Mouse (Mus musculus): ENCODE results near the gene Vegfb. TPM values are rescaled to one million over a fixed set of nuclear protein-coding genes. Genes with fewer than 3 reads are reported as not detected.
"Not testable (repeated sequence)": the region's sequence is repeated elsewhere in the genome, so short reads cannot be mapped to it uniquely, and the experiment has no call there.

Vegfb gene
- total RNA-seq, 2 experiments from 2014 or later = 284 to 285 TPM

GRCm38 (mm10) chr19:6993011-6993770 is 5.7 kb upstream of the Vegfb start:
- intact Hi-C loops (cut with DNase I) = no loop called here
- DNase-seq = peak in 1 of 2 experiments; percentile 2

- DNase-seq = peak; percentile 97 to 98
- intact Hi-C loops (cut with DNase I) = no loop called here
Observed at GRCm38 (mm10) chr19:6992011-6992858, 4.8 kb upstream of the Vegfb start, which contains the start of gene Dnajc4. Gene Dnajc4, minus strand, starts transcription at chr19:6992572.

GRCm38 (mm10) chr19:6991166-6991565 is 3.7 kb upstream of the Vegfb start:
- DNase-seq = peak in 1 of 2 experiments; percentile 3
- intact Hi-C loops (cut with DNase I) = not testable (repeated sequence)

- intact Hi-C loops (cut with DNase I) = no loop called here
- DNase-seq = no peak
Observed at GRCm38 (mm10) chr19:6990712-6991111, 3.3 kb upstream of the Vegfb start.

GRCm38 (mm10) chr19:6989251-6989650 is 1.8 kb upstream of the Vegfb start:
- intact Hi-C loops (cut with DNase I) = no loop called here
- no peak for DNase-seq

- intact Hi-C loops (cut with DNase I) = no loop called here
- no peak for DNase-seq
Observed at GRCm38 (mm10) chr19:6987904-6988285, 444 bp upstream of the Vegfb start.

DNA sequence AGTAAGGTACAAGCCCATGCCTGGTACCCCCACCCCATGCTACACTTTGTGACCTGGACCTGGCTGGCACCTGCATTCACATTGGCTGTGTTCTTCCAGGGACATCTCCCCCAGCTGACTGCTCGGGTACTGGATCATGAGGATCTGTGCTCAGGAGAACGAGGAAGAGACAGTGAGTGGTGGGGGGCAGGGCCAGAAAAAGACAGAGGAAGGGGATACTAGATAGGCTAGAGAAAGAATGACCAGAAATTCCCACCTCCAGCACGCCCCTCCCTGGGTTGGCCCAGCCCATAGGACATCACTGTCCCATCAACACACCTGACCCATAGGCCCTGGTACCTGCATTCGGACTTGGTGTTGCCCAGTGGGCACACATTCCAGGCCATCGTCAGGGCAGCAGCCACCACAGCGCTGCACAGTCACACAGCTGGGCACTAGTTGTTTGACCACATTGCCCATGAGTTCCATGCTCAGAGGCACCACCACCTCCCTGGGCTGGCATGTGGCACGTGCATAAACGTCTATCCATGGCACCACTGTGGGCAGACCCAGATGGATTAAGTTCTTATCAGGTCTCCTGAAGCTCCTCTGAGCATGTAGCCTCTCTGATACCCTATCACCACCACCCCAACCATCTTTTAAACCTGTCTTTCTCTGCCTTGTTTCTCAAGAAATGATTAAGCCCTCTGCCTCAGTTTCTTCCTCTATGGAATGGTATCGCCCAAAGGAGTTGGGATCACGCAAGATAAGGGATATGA is 1.3 kb downstream of the Vegfb start:
- intact Hi-C loops (cut with DNase I) = no loop called here
- no peak for DNase-seq

- DNase-seq = no peak
- intact Hi-C loops (cut with DNase I) = no loop called here
Observed at GRCm38 (mm10) chr19:6985300-6985699, 2.2 kb downstream of the Vegfb start.

- intact Hi-C loops (cut with DNase I) = no loop called here
- DNase-seq = no peak
Observed at GRCm38 (mm10) chr19:6983621-6984020, 3.8 kb downstream of the Vegfb start.

DNA sequence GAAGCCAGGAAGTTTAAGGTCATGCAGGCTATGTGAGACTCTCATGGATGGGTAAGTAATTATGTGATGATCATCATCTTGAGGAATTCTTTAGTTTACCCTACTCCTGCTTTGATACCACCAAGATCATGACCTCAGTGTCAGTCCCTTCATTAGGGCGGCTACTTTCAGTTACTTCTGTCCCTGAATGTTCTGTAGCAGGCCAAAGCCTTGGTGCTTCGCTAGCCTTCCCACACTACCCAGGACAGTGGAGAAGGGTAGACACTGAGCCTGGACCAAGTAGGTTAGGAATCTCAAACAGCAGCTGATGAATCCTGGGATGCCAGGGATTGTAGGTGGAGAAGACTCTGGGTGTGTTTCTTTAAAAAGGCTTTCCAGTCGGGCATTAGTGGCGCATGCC is 6.0 kb downstream of the Vegfb start:
- intact Hi-C loops (cut with DNase I) = no loop called here
- DNase-seq = no peak

- DNase-seq = peak; percentile 99 to 100
- intact Hi-C loops (cut with DNase I) = no loop called here
Observed at GRCm38 (mm10) chr19:6980381-6981093, 6.9 kb downstream of the Vegfb start, which contains the start of gene Fkbp2. Gene Fkbp2, minus strand, starts transcription at chr19:6980501.

DNA sequence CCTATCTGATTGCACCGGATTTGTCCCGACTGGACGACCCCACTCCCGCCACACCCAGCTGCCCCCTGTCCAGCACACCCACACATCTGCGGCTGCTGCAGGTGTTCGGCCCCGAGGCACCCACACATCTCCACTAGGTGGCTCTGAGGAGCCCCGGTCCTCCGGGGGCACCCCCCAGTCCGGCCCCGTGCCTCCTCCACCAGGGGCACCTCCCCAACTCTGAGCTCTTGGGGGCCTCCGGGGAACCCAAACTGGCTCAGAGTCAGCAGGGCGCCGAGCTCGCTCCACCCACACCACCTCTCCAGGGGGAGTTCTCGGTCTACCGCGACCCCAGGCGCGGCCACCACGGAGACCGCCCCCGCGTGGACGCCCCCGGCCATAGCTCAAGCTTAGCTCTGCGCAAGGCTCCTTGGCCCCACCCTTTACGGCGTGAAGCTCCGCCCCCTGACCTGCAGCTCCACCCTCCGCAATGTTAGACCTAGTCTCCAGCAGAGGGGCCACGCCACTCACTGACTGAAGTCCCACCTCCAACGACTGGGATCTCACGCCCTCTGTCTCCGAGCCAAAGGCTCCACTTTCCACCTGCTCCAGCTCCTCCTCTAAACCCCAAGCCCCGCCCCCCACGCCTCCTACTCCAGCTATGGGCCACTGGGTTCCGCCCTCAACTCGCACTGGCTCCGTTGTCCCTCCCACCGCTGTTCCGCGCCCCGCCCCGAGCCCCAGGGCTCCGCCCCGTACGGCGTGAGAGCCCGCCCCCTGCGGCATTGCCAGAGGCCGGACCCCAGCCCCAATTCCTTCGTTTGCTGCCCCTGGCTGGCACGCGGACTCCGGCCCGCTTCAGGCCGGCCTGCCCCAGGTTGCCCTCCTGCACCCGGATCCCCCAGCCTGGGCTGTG is 7.7 kb downstream of the Vegfb start:
- intact Hi-C loops (cut with DNase I) = loop anchor here (2.0 to 5.0 kb wide), 3 partner anchors 37 to 55 kb away; partner anchors contain the start of genes Bad, Catsperz and Gpr137
- DNase-seq = peak; percentile 100

DNA sequence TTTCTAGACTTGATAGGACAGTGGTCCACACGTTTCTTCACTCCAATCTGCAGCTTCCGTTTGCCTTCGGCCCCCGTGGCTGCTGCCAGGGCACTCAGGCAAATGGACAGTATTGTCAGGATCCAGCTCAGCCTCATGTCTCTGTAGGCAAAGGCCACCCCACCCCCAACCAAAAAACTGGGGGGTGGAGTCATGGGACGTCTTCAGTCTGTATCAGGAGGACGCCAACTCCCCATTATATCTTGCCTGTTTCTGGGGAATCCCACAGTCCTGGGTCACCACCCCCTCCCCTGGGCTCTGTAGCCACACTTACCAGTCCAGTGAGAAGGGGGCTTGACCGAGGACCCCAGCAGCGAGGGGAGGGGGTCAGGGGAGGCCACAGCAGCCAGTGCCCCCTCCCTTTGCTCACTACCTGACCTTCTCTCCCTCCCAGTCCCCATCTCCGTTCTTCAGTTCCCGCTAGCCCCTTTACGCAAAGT is 8.4 kb downstream of the Vegfb start:
- intact Hi-C loops (cut with DNase I) = loop anchor here (2.0 to 5.0 kb wide), 3 partner anchors 37 to 54 kb away; partner anchors contain the start of genes Bad, Catsperz and Gpr137
- DNase-seq = peak; percentile 38 to 46

DNA sequence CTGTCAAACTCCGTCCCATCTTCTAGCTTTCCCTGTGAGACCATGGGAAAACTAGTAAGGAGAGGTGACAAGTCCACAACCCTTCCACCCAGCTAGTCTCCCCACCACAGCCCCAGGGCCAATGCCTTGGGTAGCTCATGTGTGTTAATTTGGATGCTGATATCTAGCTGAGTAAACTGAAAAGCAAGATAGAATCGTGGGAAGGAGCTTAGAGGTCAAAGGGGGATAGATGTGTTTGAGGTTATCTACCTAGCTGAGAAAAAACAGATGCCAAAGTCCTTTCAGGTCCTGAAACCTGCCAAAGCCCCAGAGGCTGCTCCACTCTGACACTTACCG is 8.8 kb downstream of the Vegfb start:
- intact Hi-C loops (cut with DNase I) = loop anchor here (2.0 to 5.0 kb wide), 3 partner anchors 36 to 54 kb away; partner anchors contain the start of genes Bad, Catsperz and Gpr137
- DNase-seq = no peak

GRCm38 (mm10) chr19:6977759-6978638 is 9.5 kb downstream of the Vegfb start:
- intact Hi-C loops (cut with DNase I) = loop anchor here (2.0 to 5.0 kb wide), 3 partner anchors 36 to 53 kb away; partner anchors contain the start of genes Bad, Catsperz and Gpr137

GRCm38 (mm10) chr19:6975537-6976521 is 11.6 kb downstream of the Vegfb start, which contains the start of gene Plcb3:
Gene Plcb3, minus strand, starts transcription at chr19:6976470.
- intact Hi-C loops (cut with DNase I) = loop anchor here (5.0 kb wide), 1 partner anchor 34 kb away; the partner anchor contains the start of genes Bad and Gpr137
- DNase-seq = peak; percentile 77 to 84

More at GRCm38 (mm10) chr19:6977759-6978638, 9.5 kb downstream of the Vegfb start:
- no peak for DNase-seq

All from heart, postnatal 10 days (tissue).